Mouse (Mus musculus): ENCODE results near the gene Twist1.

Gene Twist1

DNA sequence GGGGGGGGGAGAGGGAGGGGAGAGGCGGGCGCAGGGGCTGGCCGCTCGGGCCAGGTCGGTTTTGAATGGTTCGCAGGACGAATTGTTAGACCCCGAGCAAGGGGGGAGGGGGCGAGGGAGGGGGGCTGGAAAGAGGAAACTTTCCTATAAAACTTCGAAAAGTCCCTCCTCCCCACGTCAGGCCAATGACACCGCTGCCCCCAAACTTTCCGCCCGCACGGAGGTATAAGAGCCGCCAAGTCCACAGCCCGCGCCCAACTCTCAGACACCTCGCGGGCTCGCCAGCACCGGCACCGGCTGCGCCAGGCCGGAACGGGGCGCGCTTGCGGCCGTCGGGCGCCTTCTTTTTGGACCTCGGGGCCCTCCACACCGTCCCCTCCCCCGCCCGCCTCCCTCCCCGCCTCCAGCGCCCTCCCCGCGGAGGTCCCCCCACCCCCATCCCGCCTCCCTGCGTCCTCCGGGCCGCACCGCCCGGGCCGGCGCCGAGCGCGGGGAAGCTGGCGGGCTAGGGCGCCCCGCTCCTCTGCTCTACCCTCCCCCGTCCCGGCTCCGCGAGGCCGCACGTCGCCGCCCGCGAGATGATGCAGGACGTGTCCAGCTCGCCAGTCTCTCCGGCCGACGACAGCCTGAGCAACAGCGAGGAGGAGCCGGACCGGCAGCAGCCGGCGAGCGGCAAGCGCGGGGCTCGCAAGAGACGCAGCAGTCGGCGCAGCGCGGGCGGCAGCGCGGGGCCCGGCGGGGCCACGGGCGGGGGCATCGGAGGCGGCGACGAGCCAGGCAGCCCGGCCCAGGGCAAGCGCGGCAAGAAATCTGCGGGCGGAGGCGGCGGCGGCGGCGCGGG is at the start of gene Twist1:
Gene Twist1, plus strand, starts transcription at position 272 of the 841 bp plus-strand sequence.
- peak; percentile 90 for DNase-seq (ENCODE audit: extremely low spot score)

DNA sequence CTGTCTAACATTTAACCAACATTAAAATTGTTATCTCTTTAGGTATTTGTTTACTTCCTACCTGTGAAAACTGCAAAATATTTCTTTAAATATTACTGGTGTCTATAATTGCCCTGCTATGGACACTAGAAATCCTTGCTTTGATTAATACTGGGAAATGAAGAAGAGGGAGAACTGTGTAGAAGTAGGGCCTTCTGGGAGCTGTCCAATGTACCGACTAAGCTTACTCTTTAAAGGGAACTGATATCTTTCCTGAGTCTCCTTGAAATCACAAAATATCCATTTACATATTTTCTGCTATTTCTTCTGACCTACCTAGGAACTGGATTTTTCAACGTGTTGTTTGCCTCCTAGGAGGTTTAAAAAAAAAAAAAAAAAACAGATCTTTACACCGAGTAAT is 30.7 kb upstream of the Twist1 start:
- peak; percentile 31 for DNase-seq (ENCODE audit: extremely low spot score)

- no peak for DNase-seq (ENCODE audit: extremely low spot score)
Measured at GRCm38 (mm10) chr12:33927334-33928098, 30.0 kb upstream of the Twist1 start.

GRCm38 (mm10) chr12:33928331-33929192 is 28.9 kb upstream of the Twist1 start, which contains the start of gene Ferd3l:
Gene Ferd3l, plus strand, starts transcription at chr12:33928425.
- peak; percentile 28 for DNase-seq (ENCODE audit: extremely low spot score)

DNA sequence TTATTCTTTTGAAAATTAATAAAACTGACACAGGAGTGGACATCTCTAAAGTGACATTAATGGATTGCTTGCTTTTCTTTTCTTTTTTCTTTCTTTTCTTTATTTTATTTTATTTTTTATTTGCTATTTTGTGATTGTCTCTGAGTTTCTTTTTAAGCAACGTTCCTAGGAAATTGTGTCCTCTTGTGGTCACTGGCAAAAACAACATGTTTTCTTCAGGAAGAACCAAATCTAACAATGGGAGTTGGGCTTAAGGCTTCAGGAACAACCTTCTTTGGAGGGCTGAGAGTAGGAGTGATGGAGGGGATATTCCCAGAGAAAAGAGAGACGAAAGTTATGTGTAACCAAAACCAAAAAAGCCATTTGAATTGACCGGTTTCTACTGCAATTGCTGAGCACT is 4.6 kb upstream of the Twist1 start:
- DNase-seq (ENCODE audit: extremely low spot score): no peak

DNA sequence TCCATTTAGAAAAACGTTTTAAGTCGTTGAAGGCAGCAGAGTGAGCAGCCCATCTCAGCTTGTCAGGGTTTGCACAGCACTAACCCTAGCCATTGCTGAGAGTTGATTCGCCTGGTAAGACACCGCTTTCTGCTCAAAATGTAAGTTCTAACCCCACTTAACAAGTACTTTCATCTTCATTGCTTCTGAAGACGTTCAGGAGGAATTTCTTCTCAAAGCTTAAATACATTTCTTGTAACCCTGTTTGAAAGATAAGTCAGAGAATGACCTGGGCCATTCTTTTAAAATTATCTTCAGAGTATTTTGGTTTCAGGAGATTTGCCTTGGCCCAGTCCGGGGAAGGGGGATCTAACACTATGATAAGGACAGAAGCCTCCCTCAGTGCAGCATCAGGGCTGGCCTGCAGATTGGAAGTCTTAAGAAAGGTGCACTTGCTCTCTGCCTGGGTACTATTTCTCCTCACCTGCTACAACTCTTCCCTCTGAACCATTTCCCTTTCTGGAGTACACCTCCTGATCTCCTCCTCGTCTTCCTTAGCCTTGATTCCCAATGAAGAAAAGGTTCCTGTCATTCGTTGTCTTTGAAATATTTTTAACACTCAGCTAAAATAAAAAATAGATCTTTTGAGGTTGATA is 2.4 kb upstream of the Twist1 start:
- peak; percentile 39 for DNase-seq (ENCODE audit: extremely low spot score)

- peak; percentile 80 for DNase-seq (ENCODE audit: extremely low spot score)
Measured at GRCm38 (mm10) chr12:33955606-33956295, 1.7 kb upstream of the Twist1 start.

- DNase-seq (ENCODE audit: extremely low spot score): peak; percentile 67
Measured at GRCm38 (mm10) chr12:33956576-33957399, 683 bp upstream of the Twist1 start.

DNA sequence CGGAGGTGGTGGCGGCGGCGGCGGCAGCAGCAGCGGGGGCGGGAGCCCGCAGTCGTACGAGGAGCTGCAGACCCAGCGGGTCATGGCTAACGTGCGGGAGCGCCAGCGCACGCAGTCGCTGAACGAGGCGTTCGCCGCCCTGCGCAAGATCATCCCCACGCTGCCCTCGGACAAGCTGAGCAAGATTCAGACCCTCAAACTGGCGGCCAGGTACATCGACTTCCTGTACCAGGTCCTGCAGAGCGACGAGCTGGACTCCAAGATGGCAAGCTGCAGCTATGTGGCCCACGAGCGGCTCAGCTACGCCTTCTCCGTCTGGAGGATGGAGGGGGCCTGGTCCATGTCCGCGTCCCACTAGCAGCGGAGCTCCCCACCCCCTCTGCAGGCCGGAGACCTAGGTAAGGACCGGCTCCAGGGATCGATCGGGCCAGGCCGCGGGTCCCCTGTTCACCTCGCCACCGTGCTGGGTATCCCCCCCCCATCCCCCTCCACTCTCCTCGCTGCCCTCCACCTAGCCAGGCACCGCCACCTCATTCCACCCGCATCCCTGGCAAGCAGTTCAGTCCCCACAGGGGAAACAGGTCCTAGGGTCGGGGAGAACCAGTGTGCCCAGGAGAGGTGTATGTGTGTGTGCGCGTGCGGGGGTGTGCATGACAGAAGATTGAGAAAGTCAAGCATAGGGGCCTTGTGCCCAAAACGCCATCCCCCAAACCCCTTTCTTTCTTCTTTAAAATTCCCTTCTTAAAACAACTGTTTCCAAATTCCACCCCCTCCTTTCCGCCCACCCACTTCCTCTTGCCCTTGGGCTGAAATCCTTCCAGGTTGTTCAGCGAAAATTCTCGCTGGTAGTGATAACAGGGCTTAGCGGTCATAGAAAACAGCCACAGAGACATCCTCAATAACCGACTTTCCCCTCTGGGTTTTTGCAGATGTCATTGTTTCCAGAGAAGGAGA is 1.0 kb downstream of the Twist1 start:
- DNase-seq (ENCODE audit: extremely low spot score): peak; percentile 74

DNA sequence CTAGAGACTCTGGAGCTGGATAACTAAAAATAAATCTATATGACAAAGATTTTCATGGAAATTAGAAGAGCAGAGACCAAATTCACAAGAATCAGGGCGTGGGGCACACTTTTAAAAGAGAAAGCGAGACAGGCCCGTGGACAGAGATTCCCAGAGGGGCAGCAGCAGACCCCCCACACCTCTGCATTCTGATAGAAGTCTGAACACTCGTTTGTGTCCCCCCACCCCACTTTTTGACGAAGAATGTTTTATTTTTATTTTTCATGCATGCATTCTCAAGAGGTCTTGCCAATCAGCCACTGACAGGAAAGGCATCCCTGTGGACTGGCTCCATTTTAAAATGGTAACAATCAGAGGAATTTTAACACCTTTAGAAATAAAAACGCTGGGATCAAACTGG is 1.7 kb downstream of the Twist1 start:
- no peak for DNase-seq (ENCODE audit: extremely low spot score)

GRCm38 (mm10) chr12:33959846-33960245 is 2.4 kb downstream of the Twist1 start:
- DNase-seq (ENCODE audit: extremely low spot score): no peak

GRCm38 (mm10) chr12:33961013-33961412 is 3.5 kb downstream of the Twist1 start:
- DNase-seq (ENCODE audit: extremely low spot score): no peak

DNA sequence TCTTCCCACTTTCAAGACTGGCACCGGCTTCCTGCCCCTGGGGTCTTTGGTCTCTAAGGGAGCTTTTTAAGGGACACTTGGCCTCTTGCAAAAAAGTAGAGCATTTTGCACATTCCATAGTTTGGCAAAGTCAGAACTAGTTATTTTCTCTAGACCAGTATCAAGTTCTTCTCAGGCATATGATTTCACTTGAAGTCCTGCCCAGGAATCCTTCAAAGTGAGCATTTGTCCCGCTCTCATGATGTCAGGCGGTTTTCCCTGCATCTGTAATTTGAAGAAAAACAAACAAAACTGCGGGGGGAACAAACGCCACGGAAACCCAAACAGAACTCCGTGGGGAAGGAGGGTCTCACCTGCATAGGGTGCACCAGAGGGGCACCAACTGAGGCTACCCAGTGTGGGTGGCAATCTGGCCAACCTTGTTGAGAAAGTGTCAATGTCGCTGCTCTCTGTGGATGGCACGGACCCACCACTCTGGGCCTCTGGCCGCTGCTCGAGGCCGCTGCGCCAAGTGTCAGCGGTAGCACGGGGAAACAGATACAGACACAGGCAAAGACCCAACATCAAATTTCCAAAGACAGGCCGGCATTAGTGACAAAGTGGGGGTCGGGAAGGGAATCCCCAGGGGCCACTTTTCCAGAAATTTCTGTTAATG is 4.8 kb downstream of the Twist1 start:
- DNase-seq (ENCODE audit: extremely low spot score): peak; percentile 69

DNA sequence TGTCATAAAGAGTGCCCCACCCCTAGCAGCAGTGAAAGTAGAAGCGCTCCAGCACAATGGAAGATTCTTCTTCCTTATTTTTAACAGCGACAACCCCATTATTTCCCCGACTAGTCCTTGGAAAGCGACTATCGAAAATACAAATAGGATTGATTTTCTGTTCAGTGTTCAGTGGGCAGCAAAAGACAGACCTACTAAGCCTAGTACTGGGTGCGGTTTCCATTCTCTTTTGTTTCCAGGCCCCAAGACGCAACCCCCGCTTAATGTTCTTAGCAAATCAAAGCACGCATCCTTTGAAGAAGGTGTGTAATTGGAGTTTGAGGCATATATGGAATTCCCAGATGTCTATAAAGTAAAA is 5.3 kb downstream of the Twist1 start:
- no peak for DNase-seq (ENCODE audit: extremely low spot score)

- DNase-seq (ENCODE audit: extremely low spot score): no peak
Measured at GRCm38 (mm10) chr12:33963671-33964369, 6.3 kb downstream of the Twist1 start.

DNA sequence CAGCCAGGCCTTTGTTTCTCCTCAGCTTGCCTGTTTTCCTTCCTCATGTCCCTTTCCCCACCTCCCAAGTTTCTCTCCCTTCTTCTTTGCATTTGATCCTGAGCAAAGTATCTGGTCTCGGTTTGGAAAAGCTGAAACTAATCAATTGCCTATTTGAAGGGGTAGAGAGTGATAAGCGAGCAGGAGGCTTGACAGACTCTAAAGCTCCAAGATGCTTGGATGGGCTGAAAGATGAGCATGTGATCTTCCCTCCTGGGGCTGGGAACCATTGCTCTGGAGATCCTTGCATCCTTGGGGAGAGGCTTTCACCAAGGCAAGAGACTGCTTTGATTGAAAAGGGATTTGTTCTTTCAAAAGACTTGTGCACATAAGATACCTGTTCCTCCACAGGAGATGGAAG is 7.0 kb downstream of the Twist1 start:
- DNase-seq (ENCODE audit: extremely low spot score): no peak

DNA sequence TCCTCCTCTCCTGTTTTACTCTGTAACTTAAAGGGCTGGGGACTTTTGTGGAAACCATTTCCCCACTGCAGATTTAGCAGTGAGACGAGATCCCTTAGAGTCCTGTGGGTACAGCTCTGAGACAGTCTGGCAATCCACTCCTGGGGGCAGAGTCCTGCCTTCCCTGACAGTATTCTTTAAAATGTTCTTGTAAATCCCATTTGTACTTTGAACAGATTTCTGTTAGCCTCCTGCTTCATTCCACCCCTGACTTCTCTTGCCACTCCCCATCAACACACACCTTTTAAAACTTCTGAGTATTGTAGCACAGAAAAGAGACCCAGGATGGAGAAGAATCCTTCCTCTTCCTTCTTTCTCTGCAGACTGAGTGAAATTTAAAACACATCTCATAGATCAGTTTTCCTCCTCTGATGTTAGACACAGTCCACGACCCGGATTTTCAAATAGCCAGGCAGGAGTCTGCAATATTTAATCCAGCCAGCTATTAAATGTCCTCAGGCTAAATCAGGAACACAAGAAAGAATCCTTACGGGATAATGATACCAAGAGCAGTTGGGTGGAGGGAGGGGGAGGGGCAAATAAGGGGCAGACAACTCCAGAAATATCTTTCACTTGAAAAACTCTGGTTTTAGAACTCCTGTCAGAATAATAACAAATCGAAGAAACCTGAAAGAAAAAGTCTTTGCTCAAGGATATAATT is 8.3 kb downstream of the Twist1 start:
- DNase-seq (ENCODE audit: extremely low spot score): no peak

Data from embryo, embryonic 9.5 days (tissue).